Mouse (Mus musculus): ENCODE measurements around the gene Cc2d2a.

GRCm38 (mm10) chr5:43685466-43685865 is 23.3 kb downstream of the Cc2d2a start:
- no peak for TF ChIP-seq POLR2A (IDR thresholded peaks at IDR 0.05; ENCODE audit: insufficient read depth, low read depth, low read length)
- TF ChIP-seq CTCF (IDR thresholded peaks at IDR 0.05; ENCODE audit: insufficient read depth, low read depth, low read length), result no peak

All from olfactory bulb, adult 2 months (tissue).